Mouse (Mus musculus) heart, postnatal 25 days (tissue): ENCODE measurements around the gene Fam57a. TPM values are rescaled to one million over a fixed set of nuclear protein-coding genes. Genes with fewer than 3 reads are reported as not detected.

ENCODE experiments used
- total RNA-seq, 2 experiments: library from RNA; stranded (reverse); gene quantifications; 2 replicates each; pipeline ENCODE4 v1.2.3; 2021

Gene Fam57a
- total RNA-seq, 2 experiments from 2014 or later, result 4.1 TPM

Other genes with a start within 250 kb of the Fam57a start
- gene Rph3al, start 241.2 kb upstream of the Fam57a start, total RNA-seq, result 10 to 100 TPM in 1 of 2 experiments, 1 to 10 TPM in 1; 9.8 to 11.5 TPM
- not detected for gene 1700016K19Rik, start 179.8 kb upstream of the Fam57a start, total RNA-seq
- gene Rflnb, start 151.9 kb upstream of the Fam57a start, total RNA-seq, result 10 to 100 TPM; 42.5 to 51.7 TPM
- gene Vps53, start within 50 bp of the Fam57a start, total RNA-seq, result 10 to 100 TPM; 26.1 to 30.3 TPM
- not detected for gene Dbil5, start 37.9 kb downstream of the Fam57a start, total RNA-seq
- gene Gemin4, start 38.0 kb downstream of the Fam57a start, total RNA-seq, result 1 to 10 TPM; 1.4 to 3.2 TPM
- 10 to 100 TPM; 23.1 to 25.0 TPM for gene Mrm3, start 64.0 kb downstream of the Fam57a start, total RNA-seq
- gene Glod4, start 64.1 kb downstream of the Fam57a start, total RNA-seq, result 10 to 100 TPM; 34.8 to 41.1 TPM
- gene Nxn, start 219.5 kb downstream of the Fam57a start, total RNA-seq, result 10 to 100 TPM; 11.6 to 14.8 TPM
- gene Timm22, start 227.3 kb downstream of the Fam57a start, total RNA-seq, result 10 to 100 TPM; 51.1 to 57.1 TPM